Mouse (Mus musculus): ENCODE data around the gene Olfr1502.
"Not testable (repeated sequence)": the region's sequence is repeated elsewhere in the genome, so short reads cannot be mapped to it uniquely, and the experiment has no call there.

DNA sequence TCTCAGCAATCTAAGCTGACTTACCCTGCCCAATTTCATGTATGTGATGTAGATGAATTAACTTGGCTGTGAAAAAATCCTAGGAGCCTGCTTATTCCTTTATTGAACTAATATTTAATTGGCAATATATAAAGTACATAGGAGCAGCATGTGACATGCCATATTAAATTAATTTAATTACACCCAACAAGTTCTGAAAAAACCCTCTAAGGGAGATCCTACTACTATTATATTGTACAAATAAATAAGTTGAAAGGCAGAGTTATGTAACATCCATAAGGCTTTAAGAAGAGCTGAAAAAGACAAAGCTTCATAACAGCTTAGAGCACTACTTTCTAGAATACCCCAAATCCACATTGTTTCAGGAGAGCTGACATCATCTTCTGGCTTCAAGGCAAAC, 11.0 kb upstream of the Olfr1502 start, which contains the start of gene Olfr1501:
- not testable (repeated sequence) for TF ChIP-seq CTCF (IDR thresholded peaks at IDR 0.05; ENCODE audit: control insufficient read depth, insufficient read depth, low read length); POLR2A (IDR thresholded peaks at IDR 0.05; ENCODE audit: borderline replicate concordance, control insufficient read depth, low read depth, low read length)
